Mouse (Mus musculus): ENCODE data around the gene Rab42.

Rab42 gene

DNA sequence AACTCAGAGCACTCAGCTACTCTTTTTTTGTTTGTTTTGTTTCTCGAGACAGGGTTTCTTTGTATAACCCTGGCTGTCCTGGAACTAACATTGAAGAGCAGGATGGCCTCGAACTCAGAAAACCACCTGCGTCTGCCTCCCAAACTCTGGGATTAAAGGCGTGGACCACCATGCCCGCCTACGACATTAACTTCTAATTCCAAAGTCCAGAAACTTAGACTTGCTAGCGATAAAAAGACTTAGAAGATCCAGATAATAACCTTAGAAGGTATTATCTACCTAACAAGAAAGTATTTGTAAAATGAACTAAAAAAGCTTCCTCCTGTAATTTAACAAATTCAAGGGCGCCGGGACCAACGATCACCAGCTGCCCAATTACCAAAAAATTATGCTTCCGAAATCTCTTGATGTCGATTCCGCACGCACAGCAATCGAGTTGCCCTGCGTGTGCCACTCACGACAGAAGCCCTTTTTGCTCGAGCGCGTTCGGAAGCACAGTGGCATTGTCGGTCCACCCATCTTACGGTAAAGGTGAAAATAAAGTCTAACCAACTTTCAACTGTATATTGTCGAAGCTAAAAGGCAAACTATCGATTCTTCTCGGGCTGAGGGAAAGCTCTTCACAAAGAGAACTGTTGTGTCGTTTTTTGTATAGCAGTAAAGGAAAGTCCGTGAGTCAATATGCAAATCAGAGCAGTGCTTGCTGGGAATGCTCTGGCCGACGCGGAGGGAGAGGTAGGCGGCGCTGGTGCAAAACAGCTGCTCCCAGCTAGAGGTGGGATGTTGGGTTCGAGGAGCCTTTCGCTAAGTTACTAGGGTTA, 33.2 kb downstream of the Rab42 start:
- DNase-seq (ENCODE audit: low spot score): peak; percentile 89

DNA sequence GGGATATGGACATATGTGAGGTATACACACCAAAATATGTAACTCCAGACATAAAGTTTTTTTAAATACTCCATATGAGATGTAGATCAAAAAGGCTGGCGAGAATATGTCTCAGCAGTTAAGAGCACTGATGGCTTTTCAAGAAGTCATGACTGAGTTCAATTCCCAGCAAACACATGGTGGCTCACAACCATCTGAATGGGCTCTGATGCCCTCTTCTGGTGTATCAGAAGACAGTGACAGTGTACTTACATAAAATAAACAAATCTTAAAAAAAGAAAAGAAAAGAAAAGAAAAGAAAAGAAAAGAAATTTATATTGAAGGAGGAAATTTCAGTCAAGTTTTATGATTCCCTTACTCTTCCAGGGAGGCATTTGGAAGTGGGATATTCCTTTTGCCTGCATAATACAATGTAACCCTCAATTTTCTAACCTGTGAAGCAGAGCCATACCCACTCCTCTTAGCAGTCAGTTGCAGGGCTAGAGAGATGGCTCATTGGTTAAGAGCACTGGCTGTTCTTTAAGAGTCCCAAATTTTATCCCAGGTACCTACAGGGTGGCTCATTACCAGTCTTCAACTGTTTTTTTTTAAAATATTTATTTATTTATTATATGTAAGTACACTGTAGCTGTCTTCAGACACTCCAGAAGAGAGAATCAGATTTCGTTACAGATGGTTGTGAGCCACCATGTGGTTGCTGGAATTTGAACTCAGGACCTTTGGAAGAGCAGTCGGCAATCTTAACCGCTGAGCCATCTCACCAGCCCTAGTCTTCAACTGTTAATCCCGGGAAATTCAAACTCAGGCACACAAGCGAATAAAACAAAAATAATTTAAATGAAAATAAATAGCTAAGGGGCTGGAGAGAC, 34.1 kb downstream of the Rab42 start:
- no peak for DNase-seq (ENCODE audit: low spot score)

DNA sequence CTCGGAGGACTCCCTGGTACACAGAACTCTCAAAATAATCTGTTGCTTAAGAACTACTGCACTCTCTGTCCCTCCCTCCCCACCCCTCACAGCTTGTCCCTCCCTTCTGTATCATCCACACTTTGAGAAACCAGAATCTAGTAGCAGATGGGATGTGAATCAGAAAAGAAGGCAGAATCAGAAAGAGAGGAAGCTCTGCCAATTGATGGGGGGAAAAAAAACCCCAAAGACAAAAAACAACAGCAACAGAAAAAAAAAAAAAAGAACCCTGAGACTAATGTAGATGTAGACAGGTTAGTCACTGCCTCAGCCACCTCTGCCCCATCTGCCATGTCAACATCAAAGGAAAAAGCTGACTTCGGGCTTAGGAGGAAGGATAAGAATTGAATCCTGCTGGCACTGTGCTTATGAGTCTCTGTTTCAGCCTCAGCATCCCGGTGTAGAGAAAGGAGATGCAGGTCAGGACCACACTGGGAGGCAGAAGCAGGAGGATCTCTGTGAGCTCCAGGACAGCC, 36.3 kb downstream of the Rab42 start:
- no peak for DNase-seq (ENCODE audit: low spot score)

DNA sequence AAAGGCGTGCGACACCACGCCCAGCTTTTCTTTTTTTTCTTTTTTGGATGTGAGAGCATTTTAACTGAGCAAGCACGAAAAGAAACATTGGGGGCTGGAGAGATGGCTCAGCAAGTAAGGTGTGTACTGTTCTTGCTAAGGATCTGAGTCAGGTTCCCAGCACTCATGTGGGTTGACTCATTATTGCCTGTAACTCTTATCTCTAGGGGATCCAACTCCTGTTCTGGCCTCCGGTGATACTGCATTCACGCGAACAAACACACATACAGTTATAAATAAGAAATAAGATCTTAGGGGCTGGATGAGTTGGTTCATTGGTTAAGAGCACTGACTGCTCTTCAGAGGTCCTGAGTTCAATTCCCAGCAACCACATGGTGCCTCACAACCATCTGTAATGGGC, 39.9 kb downstream of the Rab42 start:
- DNase-seq (ENCODE audit: low spot score): no peak

DNA sequence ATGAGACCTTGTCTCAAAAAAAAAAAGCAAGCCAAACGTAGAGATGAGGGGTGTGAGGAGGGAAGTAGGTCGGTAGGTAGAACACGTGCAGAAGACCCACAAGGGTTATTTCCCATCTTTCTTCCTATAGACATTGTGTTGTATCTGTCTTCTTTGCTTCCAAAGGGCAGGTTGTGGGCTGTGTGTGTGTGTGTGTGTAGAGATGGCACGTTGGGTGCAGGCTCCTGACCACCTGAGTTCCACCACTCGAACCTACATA, 40.9 kb downstream of the Rab42 start:
- no peak for DNase-seq (ENCODE audit: low spot score)

DNA sequence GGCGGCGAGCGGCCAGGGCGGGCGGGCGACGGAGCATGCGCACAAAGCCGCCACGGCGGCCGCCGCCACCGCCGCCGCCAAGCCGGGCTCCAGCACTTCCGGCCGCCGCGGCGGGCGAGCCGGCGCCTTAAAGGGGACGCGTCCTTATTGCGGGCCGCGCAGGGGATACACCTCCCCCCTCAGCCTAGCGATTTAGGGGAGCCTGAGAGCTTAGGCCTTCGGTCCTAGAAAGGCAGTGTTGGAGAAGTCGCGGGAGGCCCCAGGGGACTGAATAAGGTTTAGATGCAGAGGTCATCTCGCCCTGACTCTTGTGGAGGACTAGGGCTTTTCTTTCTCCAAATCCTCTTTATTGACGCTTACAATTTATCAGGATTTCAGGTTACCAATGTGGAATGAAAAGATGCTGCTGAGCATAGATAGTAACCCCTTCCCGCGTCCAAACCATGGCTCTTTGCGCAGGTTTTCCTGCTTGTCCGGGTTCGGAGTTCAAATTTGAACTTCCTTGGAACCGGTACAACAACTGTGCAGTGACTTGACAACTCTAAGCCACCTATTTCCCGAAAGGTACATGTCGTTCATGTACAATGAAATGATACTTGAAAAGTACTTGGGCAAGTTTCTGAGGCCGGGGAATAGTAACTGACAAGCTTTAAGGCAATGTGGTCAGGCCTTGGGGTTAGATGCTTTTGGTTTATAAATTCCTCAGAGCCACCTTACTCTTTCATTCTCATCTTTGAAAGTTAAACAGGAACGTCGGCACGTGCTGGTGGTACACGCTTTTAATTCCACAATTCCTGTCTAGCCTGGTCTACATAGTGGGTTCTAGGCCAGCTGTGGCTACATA, 41.4 kb downstream of the Rab42 start, which contains the start of gene Gmeb1:
Gene Gmeb1 (minus strand): TSS at position 89 of the 844 bp plus-strand sequence.
- peak; percentile 77 for DNase-seq (ENCODE audit: low spot score)

DNA sequence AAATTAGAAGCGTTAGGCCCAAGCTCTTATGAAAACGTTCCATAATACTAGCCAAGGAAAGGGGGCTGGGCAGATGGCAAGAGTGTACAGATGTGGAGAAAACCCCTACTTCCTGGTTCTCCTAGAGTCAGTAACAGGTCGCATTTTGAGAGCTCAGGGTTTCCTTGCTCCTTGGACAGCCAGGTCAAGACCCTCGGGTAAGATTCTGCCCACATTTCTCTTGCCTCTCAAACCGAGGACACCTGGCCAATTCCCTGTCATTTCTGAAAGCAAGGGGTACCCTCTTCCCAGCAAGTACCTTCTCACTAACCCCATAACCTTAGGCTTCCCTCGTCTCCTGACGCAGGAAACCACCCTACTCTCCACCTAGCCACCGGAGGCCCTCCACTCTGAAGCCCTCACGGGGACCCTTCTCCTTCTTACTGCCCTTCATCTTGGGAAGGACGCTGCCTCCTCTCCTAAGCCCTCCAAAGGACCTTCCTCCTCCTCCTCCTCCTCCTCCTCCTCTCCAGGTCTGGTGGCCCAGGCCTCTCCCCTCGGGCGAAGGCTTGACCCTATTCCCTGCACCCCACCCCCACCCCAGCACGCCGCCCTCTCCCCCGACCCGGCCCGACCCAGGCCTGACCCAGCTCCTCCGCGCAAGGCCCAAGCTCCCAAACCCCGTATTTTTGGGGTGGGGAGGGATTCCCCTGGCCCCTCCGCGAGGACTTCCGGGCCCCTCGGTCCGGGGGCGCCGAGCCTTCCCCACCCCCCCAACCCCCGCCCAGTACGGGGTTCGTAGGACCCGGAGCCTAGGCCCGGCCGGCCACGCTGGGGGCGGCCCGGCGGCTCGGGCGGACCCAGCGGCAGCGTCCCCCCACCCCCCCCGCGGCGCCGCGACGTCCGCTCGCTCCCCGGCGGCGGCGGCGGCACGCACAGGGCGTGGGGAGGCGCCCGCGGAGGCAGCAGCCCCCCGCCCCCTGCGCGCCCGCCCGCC, 42.5 kb downstream of the Rab42 start:
- no peak for DNase-seq (ENCODE audit: low spot score)

DNA sequence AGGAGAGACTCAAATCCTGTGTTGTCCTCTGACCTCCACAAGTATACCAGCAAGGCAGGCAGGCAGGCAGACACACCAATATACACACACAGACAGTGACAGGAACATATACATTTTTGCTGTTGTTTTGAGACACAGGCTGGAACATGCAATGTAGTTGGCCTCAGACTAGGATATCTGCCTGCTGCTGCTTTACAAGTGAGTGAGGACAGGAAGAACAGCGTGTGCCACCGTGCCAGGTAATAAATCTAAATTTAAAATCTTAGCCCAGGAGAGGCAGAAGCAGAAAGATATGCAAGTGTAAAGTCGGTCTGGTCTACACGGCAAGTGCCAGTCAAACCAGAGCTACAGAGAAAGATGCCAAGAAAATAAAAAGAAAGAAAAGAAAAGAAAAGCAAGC, 43.9 kb downstream of the Rab42 start:
- no peak for DNase-seq (ENCODE audit: low spot score)

DNA sequence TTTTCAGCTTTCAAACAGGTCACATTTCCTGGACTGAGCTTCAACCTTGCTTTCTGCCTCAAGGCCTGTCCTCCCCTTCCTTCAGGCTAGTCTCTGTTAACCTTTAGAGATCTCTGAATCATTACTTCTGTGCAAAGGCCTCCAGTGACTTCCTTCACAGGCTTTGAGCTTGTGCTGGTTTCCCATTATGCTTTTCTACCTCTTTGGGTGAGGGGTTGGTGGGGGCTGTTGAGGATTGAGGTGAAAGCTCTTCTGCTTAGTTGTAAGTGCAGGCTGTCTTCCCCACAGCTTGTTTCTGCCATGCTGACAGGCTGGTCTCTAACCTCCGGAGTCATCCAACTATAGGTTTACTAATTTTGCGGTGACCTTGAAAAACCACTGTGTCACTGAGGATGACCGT, 46.8 kb downstream of the Rab42 start:
- no peak for DNase-seq (ENCODE audit: low spot score)

DNA sequence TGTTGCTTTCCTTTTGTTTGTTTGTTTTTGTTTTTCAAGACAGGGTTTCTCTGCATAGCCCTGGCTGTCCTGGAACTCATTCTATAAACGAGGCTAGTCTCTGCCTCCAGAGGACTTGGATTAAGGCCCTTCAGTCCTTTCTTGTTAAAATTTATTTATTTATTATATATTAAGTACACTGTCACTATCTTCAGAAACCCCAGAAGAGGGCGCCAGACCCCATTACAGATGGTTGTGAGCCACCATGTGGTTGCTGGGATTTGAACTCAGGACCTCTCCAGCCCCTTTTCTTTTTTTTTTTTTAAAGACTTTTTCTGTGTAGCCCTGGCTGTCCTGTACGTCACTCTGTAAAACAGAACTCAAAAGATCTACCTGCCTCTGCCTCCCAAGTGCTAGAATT, 48.2 kb downstream of the Rab42 start:
- no peak for DNase-seq (ENCODE audit: low spot score)

DNA sequence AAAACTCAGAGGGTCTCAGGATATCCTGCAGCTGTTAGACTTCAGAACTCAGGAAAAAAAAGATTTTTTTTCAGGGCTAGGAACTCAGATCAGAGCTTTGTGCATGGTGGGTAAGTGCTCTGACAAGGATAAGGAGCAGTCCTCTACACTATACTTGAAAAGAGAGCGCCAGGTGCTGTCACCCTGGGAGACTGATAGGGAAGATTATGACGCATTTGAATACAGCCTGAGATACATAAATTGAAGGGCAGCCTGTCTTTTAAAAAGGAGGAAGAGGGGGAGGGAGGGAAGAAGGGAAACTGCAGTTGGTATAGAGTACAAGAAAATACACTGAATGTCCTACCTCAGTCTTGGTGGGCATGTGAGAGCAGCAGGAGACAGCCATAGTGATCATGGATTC, 49.6 kb downstream of the Rab42 start:
- no peak for DNase-seq (ENCODE audit: low spot score)

DNA sequence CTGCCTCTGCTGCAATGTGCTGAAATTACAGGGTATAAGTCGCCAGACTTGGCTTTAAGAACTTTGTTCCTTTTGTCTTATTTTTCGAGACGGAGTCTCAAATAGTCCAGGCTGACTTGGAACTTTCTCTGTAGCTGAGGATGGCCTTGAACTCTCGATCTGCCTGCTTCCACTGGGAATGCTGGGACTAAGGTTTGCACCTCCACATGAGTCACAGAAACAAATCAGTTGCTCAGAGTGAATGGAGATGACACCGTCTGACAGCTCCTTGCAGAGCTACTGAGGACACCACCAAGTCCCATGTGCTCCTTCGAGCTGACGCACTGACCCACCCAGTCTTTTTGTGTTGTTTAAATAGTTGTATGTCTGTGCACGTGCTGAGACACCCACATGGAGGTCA, 50.1 kb downstream of the Rab42 start:
- DNase-seq (ENCODE audit: low spot score): no peak

Measured in layer of hippocampus, adult 11-12 months (tissue).